Mouse (Mus musculus): ENCODE data around the gene Itprip.

The Itprip gene

GRCm38 (mm10) chr19:47914191-47914590 lies 4.9 kb downstream of the Itprip start:
- no peak for DNase-seq

- DNase-seq, result no peak
Measured at GRCm38 (mm10) chr19:47913344-47913743, 5.8 kb downstream of the Itprip start.

GRCm38 (mm10) chr19:47910751-47911150 lies 8.3 kb downstream of the Itprip start:
- no peak for DNase-seq

GRCm38 (mm10) chr19:47910117-47910618 lies 8.9 kb downstream of the Itprip start:
- peak; percentile 41 to 51 for DNase-seq

GRCm38 (mm10) chr19:47909387-47910116 lies 9.5 kb downstream of the Itprip start:
- DNase-seq, result peak; percentile 21 to 40

GRCm38 (mm10) chr19:47908961-47909371 lies 10.1 kb downstream of the Itprip start:
- peak; percentile 28 to 47 for DNase-seq

GRCm38 (mm10) chr19:47907596-47907995 lies 11.5 kb downstream of the Itprip start:
- DNase-seq, result no peak

- DNase-seq, result no peak
Measured at GRCm38 (mm10) chr19:47905603-47906002, 13.5 kb downstream of the Itprip start.

- DNase-seq, result no peak
Measured at GRCm38 (mm10) chr19:47905081-47905480, 14.0 kb downstream of the Itprip start.

GRCm38 (mm10) chr19:47903679-47904078 lies 15.4 kb downstream of the Itprip start:
- no peak for DNase-seq

- DNase-seq, result no peak
Measured at GRCm38 (mm10) chr19:47902316-47903201, 16.5 kb downstream of the Itprip start.

GRCm38 (mm10) chr19:47900558-47900957 lies 18.5 kb downstream of the Itprip start:
- no peak for DNase-seq

GRCm38 (mm10) chr19:47900012-47900411 lies 19.1 kb downstream of the Itprip start:
- no peak for DNase-seq

GRCm38 (mm10) chr19:47898472-47899079 lies 20.5 kb downstream of the Itprip start:
- no peak for DNase-seq

- no peak for DNase-seq
Measured at GRCm38 (mm10) chr19:47893092-47893491, 26.0 kb downstream of the Itprip start.

- no peak for DNase-seq
Measured at GRCm38 (mm10) chr19:47891562-47892312, 27.4 kb downstream of the Itprip start.

GRCm38 (mm10) chr19:47890489-47891130 lies 28.5 kb downstream of the Itprip start:
- no peak for DNase-seq

- DNase-seq, result peak in 1 of 2 experiments; percentile 16
Measured at GRCm38 (mm10) chr19:47888037-47888436, 31.1 kb downstream of the Itprip start.

- DNase-seq, result peak; percentile 57 to 72
Measured at GRCm38 (mm10) chr19:47887417-47887816, 31.7 kb downstream of the Itprip start.

- no peak for DNase-seq
Measured at GRCm38 (mm10) chr19:47886617-47887016, 32.5 kb downstream of the Itprip start.

GRCm38 (mm10) chr19:47885886-47886285 lies 33.2 kb downstream of the Itprip start:
- no peak for DNase-seq

GRCm38 (mm10) chr19:47885191-47885743 lies 33.8 kb downstream of the Itprip start:
- DNase-seq, result no peak

Data from thymus, postnatal 36 days (tissue).